Mouse (Mus musculus) midbrain, embryonic 13.5 days (tissue): ENCODE data around the gene Gm6408. TPM values are rescaled to one million over a fixed set of nuclear protein-coding genes. Genes with fewer than 3 reads are reported as not detected.
"Not testable (repeated sequence)": the region's sequence is repeated elsewhere in the genome, so short reads cannot be mapped to it uniquely, and the experiment has no call there.

ENCODE experiments used
- ATAC-seq: fragments of 200-750 bp; cut with Nextera tagmentation; 2 replicates; pipeline ENCODE4 v1.8.0; 2017; ENCODE audit warnings: mild to moderate bottlenecking, moderate TSS enrichment, moderate library complexity
- H3K27ac ChIP-seq: fragments of 300-500 bp; sonication (generic); 2 replicates; pipeline ENCODE4 v1.5.1; 2015; ENCODE audit warnings: inconsistent platforms, mild to moderate bottlenecking, moderate library complexity
- H3K27me3 ChIP-seq: fragments of 300-500 bp; sonication (generic); 2 replicates; pipeline ENCODE4 v1.6.1; 2015; ENCODE audit warnings: mild to moderate bottlenecking, inconsistent platforms
- H3K36me3 ChIP-seq: fragments of 300-500 bp; sonication (generic); 2 replicates; pipeline ENCODE4 v1.6.1; 2015; ENCODE audit warnings: mild to moderate bottlenecking, inconsistent platforms
- H3K4me1 ChIP-seq: fragments of 300-500 bp; sonication (generic); replicated peaks from 2 replicates; pipeline ENCODE4 v1.6.1; 2015; ENCODE audit warnings: inconsistent platforms
- H3K4me2 ChIP-seq: fragments of 300-500 bp; sonication (generic); replicated peaks from 2 replicates; pipeline ENCODE4 v1.6.1; 2015; ENCODE audit warnings: moderate library complexity, mild to moderate bottlenecking, inconsistent platforms
- H3K4me3 ChIP-seq: fragments of 300-500 bp; sonication (generic); replicated peaks from 2 replicates; pipeline ENCODE4 v1.5.1; 2015; ENCODE audit warnings: mild to moderate bottlenecking, inconsistent platforms
- H3K9ac ChIP-seq: fragments of 300-500 bp; sonication (generic); replicated peaks from 2 replicates; pipeline ENCODE4 v1.6.1; 2015; ENCODE audit warnings: mild to moderate bottlenecking, inconsistent platforms
- H3K9me3 ChIP-seq: fragments of 300-500 bp; sonication (generic); 2 replicates; pipeline ENCODE4 v1.6.1; 2016; ENCODE audit warnings: mild to moderate bottlenecking, inconsistent platforms
- WGBS: fragments of 180-500 bp; shearing (Covaris S2); methylation state at CpG from one replicate; pipeline ENCODE4 v1.1.7; 2015; 5-methylcytosine and 5-hydroxymethylcytosine counted together
- polyA plus RNA-seq: library from polyadenylated mRNA; unstranded; fragments of >200 nt; fragmentation: Nextera tagmentation; extraction: Ambion mirVana; gene quantifications from 2 replicates; pipeline ENCODE4 v1.2.1, GENCODE M21; 2015

Gm6408 gene
- polyA plus RNA-seq: not detected in 2 replicates

DNA sequence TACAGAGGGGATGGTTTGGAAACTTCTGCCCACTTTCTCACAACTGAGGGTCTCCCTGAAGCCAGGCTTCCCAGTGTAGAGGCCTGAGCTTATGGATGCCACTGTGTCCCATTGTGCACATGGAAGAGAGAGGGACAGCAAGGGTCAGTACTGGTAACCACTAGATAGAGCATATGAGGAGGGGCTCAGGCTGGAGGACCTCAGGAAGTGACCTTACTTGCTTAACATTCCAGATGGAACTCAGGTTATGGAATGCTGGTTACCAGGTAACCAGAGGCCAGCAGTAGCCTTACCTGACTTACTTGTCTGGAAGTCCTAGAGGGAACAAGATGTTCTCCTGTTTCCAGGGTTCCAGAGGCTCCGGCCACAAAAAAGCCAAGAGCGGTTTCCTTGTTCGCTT is at the start of gene Gm6408:
TSS of gene Gm6408 (plus strand) at position 301 of the 400 bp plus-strand sequence.
- 100% methylated on average over 3 of the region's 3 CpGs for WGBS
- ATAC-seq, H3K36me3 ChIP-seq, H3K27ac ChIP-seq, H3K27me3 ChIP-seq, H3K4me2 ChIP-seq, H3K9ac ChIP-seq, H3K4me1 ChIP-seq, H3K4me3 ChIP-seq, H3K9me3 ChIP-seq: not testable (repeated sequence)

DNA sequence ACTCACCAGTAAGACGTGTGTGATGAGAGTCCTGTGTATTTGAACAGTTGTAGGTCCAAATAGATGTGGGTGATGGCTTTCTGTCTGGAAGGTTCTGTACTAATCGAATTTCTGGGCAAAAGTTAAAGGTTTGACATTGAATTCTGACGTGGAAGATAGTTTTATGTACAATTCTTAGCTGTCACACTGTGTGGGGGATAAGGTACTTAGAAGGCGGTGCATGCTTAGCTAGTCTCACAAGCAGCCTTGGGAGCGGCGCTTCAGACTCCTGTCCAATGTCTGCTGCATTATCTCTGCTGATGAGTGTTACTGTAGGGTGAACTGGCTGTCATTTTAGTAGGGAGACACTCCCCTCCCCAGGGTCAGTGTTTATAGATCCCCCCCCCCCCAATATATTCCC is 49.3 kb upstream of the Gm6408 start:
- Histone ChIP-seq H3K9ac (no peak overlapping the region), H3K4me1 (no peaks in the 10 kb centered on the region), H3K27me3 (no peaks in the 10 kb centered on the region), H3K27ac (no peak overlapping the region), H3K9me3 (no peaks in the 10 kb centered on the region), H3K36me3 (peaks cover 14% of the 10 kb centered on the region), H3K4me2 (no peak overlapping the region), H3K4me3 (no peak overlapping the region)
- WGBS: 90% methylated on average over 6 of the region's 6 CpGs
- no peak for ATAC-seq

DNA sequence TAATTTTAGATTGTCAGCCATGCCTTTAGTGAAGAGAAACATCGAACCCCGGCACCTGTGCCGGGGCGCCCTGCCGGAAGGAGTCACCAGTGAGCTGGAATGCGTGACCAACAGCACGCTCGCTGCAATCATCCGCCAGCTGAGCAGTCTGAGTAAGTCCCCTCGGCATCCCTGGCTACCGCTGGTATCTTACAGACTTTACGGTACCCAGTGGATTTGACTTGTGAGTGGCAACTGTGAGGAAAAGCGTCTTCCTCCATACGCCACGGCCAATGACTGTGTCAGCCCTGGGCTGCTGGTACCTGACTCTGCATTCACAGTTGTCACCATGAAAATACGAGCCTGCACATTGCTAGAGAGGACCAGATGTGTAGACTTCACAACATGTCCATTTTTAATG is 46.4 kb upstream of the Gm6408 start:
- H3K27ac ChIP-seq: no peak overlapping the region
- no peaks in the 10 kb centered on the region for H3K9me3 ChIP-seq
- H3K4me3 ChIP-seq: no peak overlapping the region
- peaks cover 37% of the 10 kb centered on the region for H3K36me3 ChIP-seq
- WGBS: 95% methylated on average over 16 of the region's 16 CpGs
- H3K9ac ChIP-seq: no peak overlapping the region
- H3K4me1 ChIP-seq: no peaks in the 10 kb centered on the region
- H3K4me2 ChIP-seq: no peak overlapping the region
- no peaks in the 10 kb centered on the region for H3K27me3 ChIP-seq
- ATAC-seq: no peak

DNA sequence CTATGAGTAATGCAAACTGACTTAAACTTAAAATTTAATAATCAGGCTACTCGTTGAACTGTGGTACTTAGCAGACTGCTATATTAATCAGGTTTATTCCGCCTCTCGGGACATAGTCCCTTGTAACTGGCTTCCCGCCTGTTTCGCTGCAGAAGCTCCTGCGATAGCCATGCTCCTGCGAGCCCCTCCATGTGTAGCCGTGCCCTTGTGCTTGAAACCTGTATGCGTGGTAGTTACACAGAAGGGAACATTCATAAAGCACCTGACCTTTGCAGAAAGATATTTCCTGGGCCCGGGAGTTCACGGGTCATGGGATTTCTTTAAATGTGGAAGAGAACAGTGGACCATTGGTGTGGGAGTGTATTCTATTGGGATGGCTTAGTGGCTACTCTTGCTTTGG is 45.0 kb upstream of the Gm6408 start:
- Histone ChIP-seq H3K27me3 (no peaks in the 10 kb centered on the region), H3K27ac (no peak overlapping the region), H3K4me1 (no peaks in the 10 kb centered on the region), H3K9ac (no peak overlapping the region), H3K36me3 (peaks cover 40% of the 10 kb centered on the region), H3K4me2 (no peak overlapping the region), H3K9me3 (no peaks in the 10 kb centered on the region), H3K4me3 (no peak overlapping the region)
- ATAC-seq: no peak
- WGBS: 96% methylated on average over 11 of the region's 11 CpGs

DNA sequence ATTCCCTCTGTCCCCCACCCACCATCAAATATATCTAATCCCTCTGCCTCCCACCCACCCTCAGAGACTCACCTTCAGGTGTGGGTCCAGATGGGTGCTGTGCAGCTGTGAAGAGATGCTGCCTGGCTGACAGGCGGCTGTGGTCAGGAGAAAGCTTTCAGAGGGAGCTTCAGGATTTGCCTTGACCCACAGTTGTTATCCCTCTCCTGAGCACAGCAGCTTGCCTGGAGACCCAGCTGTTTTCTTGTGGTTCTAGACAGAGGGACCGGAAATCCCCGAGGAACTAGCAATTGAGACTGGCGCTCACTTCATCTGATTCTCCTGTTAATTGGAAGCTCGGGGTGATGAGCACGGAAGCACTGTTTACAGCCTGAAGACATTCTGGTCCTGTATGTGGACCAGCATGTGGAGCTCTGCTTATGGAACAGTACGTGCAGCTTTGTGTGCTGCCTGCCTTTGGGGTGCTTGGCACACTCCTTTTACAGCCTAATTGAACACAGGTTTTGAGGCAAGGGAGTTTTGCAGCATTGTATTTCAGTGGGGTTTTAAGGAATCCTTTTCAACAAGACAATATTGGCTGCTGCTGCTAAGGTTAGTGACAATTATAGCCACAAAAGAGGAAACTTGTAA is 42.5 kb upstream of the Gm6408 start:
- no peaks in the 10 kb centered on the region for H3K27me3 ChIP-seq
- H3K27ac ChIP-seq: no peak overlapping the region
- no peak for ATAC-seq
- H3K9ac ChIP-seq: no peak overlapping the region
- peaks cover 48% of the 10 kb centered on the region for H3K36me3 ChIP-seq
- no peak overlapping the region for H3K4me3 ChIP-seq
- WGBS: 94% methylated on average over 7 of the region's 7 CpGs
- H3K9me3 ChIP-seq: no peaks in the 10 kb centered on the region
- no peak overlapping the region for H3K4me2 ChIP-seq
- H3K4me1 ChIP-seq: no peaks in the 10 kb centered on the region

DNA sequence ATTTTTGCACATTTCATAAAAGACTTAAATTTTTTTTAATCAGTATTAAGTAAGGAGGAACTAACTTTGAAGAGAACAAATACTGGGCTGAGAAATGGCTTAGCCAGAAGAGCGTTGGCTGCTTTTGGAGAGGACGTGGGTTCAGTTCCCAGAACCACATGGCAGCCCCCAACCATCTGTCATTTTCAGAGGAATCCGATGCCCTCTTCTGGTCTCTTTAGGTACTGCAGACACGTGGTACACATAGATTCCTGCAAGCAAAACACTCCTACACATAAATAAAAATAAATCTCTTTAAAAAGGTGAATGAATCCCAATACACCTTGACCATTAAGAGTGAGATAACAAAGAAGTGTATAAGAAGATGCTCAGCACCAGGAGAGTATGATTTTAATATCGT is 41.5 kb upstream of the Gm6408 start:
- 96% methylated on average over 5 of the region's 5 CpGs for WGBS
- Histone ChIP-seq H3K36me3 (peaks cover 47% of the 10 kb centered on the region), H3K27ac (no peak overlapping the region)

DNA sequence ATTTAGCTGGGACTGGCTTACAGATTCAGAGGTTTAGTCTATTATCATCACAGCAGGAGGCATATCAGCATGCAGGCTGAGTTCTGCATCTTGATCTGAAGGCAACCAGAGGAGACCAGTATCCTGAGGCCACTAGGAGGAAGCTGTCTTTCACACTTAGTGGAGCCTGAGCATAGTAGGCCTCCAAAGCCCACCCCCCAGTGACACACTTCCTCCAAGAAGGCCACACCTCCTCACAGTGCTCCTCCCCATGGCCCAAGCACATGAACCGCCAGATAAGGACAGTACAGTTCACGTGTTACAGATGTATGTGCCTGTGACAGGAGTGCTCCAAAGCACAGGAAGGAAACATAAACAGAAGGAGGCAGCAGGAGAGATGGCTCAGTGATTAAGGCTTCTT is 39.0 kb upstream of the Gm6408 start:
- H3K4me1 ChIP-seq: no peaks in the 10 kb centered on the region
- no peak overlapping the region for H3K4me2 ChIP-seq
- H3K36me3 ChIP-seq: peaks cover 35% of the 10 kb centered on the region
- WGBS: 93% methylated on average over 2 of the region's 2 CpGs
- H3K27ac ChIP-seq: no peak overlapping the region
- no peak overlapping the region for H3K4me3 ChIP-seq
- H3K27me3 ChIP-seq: no peaks in the 10 kb centered on the region
- no peak overlapping the region for H3K9ac ChIP-seq
- H3K9me3 ChIP-seq: no peaks in the 10 kb centered on the region
- no peak for ATAC-seq

More for the DNA sequence above, 41.5 kb upstream of the Gm6408 start:
- H3K4me3 ChIP-seq: no peak overlapping the region
- no peaks in the 10 kb centered on the region for H3K27me3 ChIP-seq
- no peak for ATAC-seq
- no peaks in the 10 kb centered on the region for H3K9me3 ChIP-seq
- no peak overlapping the region for H3K4me2 ChIP-seq
- H3K9ac ChIP-seq: no peak overlapping the region
- no peaks in the 10 kb centered on the region for H3K4me1 ChIP-seq

DNA sequence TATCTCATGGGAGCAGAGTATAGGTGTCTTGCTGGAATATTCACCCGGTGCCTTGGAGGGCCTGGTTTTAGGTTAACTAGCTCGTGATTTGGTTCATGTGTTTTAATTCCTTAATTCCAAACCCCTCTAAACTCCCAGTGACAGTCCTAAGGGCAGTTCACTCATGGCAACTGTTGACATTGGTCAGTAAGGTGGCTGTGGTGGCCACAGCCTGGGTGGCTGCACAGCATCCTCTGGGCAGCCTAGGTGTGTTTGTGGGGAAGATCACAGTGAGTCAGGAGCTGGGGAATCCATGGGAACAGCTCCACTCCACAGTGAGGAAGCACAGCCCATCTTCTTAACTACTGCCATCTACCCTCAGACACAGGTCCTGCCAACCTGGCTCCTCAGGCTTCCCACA is 35.1 kb upstream of the Gm6408 start:
- WGBS: 92% methylated on average over 2 of the region's 2 CpGs

DNA sequence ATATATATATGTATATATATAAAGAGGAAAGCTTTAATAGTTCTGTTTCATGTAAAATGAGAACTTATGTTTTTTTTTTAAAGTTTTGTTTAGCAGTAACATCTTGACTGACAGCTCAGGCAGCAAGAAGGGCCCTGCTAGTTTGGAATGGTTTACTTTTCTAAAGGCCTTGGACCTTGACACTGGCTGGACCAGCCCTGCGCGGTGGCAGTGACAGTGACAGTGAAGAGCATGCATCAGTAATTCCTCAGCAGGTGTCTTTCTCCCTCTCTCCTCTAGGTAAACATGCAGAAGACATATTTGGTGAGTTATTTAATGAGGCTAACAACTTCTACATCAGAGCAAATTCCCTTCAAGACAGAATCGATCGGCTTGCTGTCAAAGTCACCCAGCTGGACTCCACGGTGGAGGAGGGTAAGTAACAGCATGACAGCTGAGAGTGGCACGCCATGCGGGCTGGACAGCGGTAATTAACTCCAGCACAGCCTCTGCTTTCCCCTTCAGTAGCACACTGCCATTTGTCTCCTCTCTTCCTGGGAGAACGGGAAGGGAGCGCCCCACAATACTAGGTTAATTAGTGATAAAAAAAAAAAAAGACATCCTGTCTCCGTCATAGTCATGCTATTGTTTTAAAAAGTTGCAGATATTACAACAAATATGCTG is 30.0 kb upstream of the Gm6408 start:
- WGBS: 71% methylated on average over 11 of the region's 11 CpGs
- Histone ChIP-seq H3K36me3 (peaks cover 33% of the 10 kb centered on the region), H3K4me2 (no peak overlapping the region), H3K9me3 (no peaks in the 10 kb centered on the region), H3K9ac (no peak overlapping the region), H3K27me3 (no peaks in the 10 kb centered on the region), H3K27ac (no peak overlapping the region), H3K4me1 (no peaks in the 10 kb centered on the region), H3K4me3 (no peak overlapping the region)
- no peak for ATAC-seq

More for the DNA sequence above, 35.1 kb upstream of the Gm6408 start:
- no peaks in the 10 kb centered on the region for H3K4me1 ChIP-seq
- no peak overlapping the region for H3K27ac ChIP-seq
- no peaks in the 10 kb centered on the region for H3K9me3 ChIP-seq
- peaks cover 11% of the 10 kb centered on the region; the same call in 1 of the 2 replicates for H3K36me3 ChIP-seq
- no peak for ATAC-seq
- no peak overlapping the region for H3K4me3 ChIP-seq
- no peak overlapping the region for H3K4me2 ChIP-seq
- H3K27me3 ChIP-seq: no peaks in the 10 kb centered on the region
- no peak overlapping the region for H3K9ac ChIP-seq

DNA sequence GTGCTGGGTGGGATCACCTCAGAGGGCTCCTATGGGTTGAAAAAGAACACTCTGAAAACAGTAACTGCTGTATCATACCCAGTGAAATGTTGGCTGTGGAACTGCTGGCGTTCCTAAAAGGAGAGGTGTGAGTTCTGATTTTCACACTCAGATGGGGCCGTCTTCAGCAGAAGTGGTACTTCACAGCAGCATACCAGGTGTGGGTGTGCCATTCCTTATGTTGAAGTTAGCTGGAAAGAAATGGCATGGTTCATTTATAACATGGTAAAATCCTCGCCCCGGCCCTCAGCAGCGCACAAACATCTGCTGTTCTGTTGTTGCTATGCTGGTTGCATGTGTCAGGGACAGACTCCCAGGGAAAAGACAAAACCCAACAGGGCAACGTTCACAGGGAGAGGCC is 28.2 kb upstream of the Gm6408 start:
- Histone ChIP-seq H3K4me3 (no peak overlapping the region), H3K27ac (no peak overlapping the region), H3K27me3 (no peaks in the 10 kb centered on the region), H3K36me3 (peaks cover 35% of the 10 kb centered on the region), H3K9me3 (no peaks in the 10 kb centered on the region), H3K4me2 (no peak overlapping the region), H3K9ac (no peak overlapping the region), H3K4me1 (no peaks in the 10 kb centered on the region)
- 95% methylated on average over 6 of the region's 6 CpGs for WGBS
- no peak for ATAC-seq

DNA sequence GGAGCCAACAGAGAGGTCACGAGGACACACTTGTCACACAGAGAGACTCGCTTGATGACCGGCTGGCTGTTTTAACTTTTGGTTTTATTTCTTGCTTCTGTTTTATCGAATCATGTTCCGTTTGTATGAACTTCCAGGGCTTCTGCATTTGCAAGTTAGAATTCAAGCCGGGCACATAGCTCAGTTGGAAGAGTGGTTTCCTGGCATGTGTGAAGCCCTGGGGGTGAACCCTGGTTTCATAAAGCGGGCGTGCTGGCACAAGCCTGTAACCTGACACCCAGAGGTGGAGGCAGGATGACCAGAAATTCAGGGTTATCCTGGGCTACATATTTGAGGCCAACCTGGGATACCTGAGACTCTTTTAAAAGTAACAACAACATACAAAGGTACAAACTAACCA is 20.2 kb upstream of the Gm6408 start:
- H3K27ac ChIP-seq: no peak overlapping the region
- no peak overlapping the region for H3K9ac ChIP-seq
- no peaks in the 10 kb centered on the region for H3K27me3 ChIP-seq
- no peak overlapping the region for H3K4me3 ChIP-seq
- H3K4me2 ChIP-seq: no peak overlapping the region
- H3K4me1 ChIP-seq: no peaks in the 10 kb centered on the region
- 91% methylated on average over 8 of the region's 8 CpGs for WGBS
- ATAC-seq: no peak
- no peaks in the 10 kb centered on the region for H3K9me3 ChIP-seq
- peaks cover 50% of the 10 kb centered on the region for H3K36me3 ChIP-seq

DNA sequence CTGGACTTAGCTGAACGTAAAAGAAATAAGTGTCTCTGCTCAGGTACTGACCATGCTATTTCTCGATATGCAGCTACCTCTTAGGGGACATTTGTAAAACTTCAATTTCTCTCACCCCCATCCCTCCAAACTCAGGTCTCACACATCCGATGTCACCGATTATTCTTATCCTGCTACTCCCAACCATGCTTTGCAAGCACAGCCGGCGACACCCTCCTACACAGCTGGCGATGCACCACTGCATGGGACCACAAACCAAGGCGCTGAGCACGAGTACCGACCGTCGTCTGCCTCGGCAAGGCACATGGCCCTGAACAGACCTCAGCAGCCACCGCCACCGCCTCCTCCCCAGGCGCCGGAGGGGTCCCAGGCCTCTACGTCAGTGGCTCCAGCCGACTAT is 15.1 kb upstream of the Gm6408 start:
- H3K4me3 ChIP-seq: no peak overlapping the region
- no peak for ATAC-seq
- H3K9ac ChIP-seq: no peak overlapping the region
- 94% methylated on average over 19 of the region's 19 CpGs for WGBS
- H3K27ac ChIP-seq: no peak overlapping the region
- H3K36me3 ChIP-seq: peaks cover 58% of the 10 kb centered on the region
- no peaks in the 10 kb centered on the region for H3K27me3 ChIP-seq
- no peak overlapping the region for H3K4me2 ChIP-seq
- no peaks in the 10 kb centered on the region for H3K9me3 ChIP-seq
- no peaks in the 10 kb centered on the region for H3K4me1 ChIP-seq

DNA sequence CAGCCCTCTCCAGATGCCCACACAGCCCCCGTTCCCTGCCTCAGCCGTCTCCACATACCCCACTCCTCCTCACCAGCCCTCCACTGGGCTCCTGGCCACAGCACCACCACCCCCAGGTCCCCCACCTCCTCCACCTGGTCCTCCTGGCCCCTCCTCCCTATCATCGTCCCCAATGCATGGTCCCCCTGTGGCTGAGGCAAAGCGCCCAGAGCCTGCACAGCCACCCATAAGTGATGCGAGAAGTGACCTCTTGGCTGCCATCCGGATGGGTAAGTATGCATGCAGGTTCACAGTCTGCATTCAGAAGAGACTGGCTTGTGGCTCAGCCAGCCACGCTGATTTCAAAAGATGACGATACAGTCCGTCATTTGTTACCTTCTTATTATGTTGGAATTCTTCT is 13.5 kb upstream of the Gm6408 start:
- H3K4me1 ChIP-seq: no peaks in the 10 kb centered on the region
- H3K27ac ChIP-seq: no peak overlapping the region
- peaks cover 55% of the 10 kb centered on the region for H3K36me3 ChIP-seq
- 88% methylated on average over 9 of the region's 9 CpGs for WGBS
- H3K9me3 ChIP-seq: no peaks in the 10 kb centered on the region
- H3K4me2 ChIP-seq: no peak overlapping the region
- no peak overlapping the region for H3K4me3 ChIP-seq
- no peak overlapping the region for H3K9ac ChIP-seq
- H3K27me3 ChIP-seq: no peaks in the 10 kb centered on the region
- 0 out of 2 replicates have a peak, but pooled peaks have one; percentile 20 for ATAC-seq
